Mouse (Mus musculus): ENCODE data around the gene Iqgap2.

Iqgap2 gene

GRCm38 (mm10) chr13:95611752-95612151 lies 280.0 kb downstream of the Iqgap2 start:
- no peak for DNase-seq

- peak; percentile 44 to 74 for DNase-seq
Measured at GRCm38 (mm10) chr13:95610786-95611562, 280.7 kb downstream of the Iqgap2 start.

GRCm38 (mm10) chr13:95609088-95609420 lies 282.7 kb downstream of the Iqgap2 start:
- DNase-seq, result no peak

- DNase-seq, result no peak
Measured at GRCm38 (mm10) chr13:95608416-95609087, 283.2 kb downstream of the Iqgap2 start.

GRCm38 (mm10) chr13:95607019-95607418 lies 284.7 kb downstream of the Iqgap2 start:
- DNase-seq, result no peak

- no peak for DNase-seq
Measured at GRCm38 (mm10) chr13:95604288-95604687, 287.4 kb downstream of the Iqgap2 start.

- DNase-seq, result no peak
Measured at GRCm38 (mm10) chr13:95599833-95600359, 291.8 kb downstream of the Iqgap2 start.

GRCm38 (mm10) chr13:95598232-95598920 lies 293.3 kb downstream of the Iqgap2 start:
- DNase-seq, result no peak

- DNase-seq, result no peak
Measured at GRCm38 (mm10) chr13:95597578-95597977, 294.1 kb downstream of the Iqgap2 start.

- no peak for DNase-seq
Measured at GRCm38 (mm10) chr13:95596689-95597088, 295.0 kb downstream of the Iqgap2 start.

- DNase-seq, result no peak
Measured at GRCm38 (mm10) chr13:95595921-95596320, 295.8 kb downstream of the Iqgap2 start.

GRCm38 (mm10) chr13:95595411-95595810 lies 296.3 kb downstream of the Iqgap2 start:
- peak in 1 of 2 experiments; percentile 56 for DNase-seq

GRCm38 (mm10) chr13:95592860-95593259 lies 298.9 kb downstream of the Iqgap2 start:
- DNase-seq, result no peak

- no peak for DNase-seq
Measured at GRCm38 (mm10) chr13:95591606-95592005, 300.1 kb downstream of the Iqgap2 start.

GRCm38 (mm10) chr13:95587628-95588027 lies 304.1 kb downstream of the Iqgap2 start:
- DNase-seq, result no peak

GRCm38 (mm10) chr13:95584898-95585297 lies 306.8 kb downstream of the Iqgap2 start:
- no peak for DNase-seq

GRCm38 (mm10) chr13:95583237-95584189 lies 308.2 kb downstream of the Iqgap2 start:
- DNase-seq, result no peak

GRCm38 (mm10) chr13:95581850-95582249 lies 309.9 kb downstream of the Iqgap2 start:
- DNase-seq, result no peak

GRCm38 (mm10) chr13:95578016-95578697 lies 313.6 kb downstream of the Iqgap2 start:
- no peak for DNase-seq
